Mouse (Mus musculus) MEL (cell line): ENCODE results near the gene Tex44.
A peak's percentile ranks its signal among the peaks of the same experiment; 100 is the strongest.

ENCODE experiments used
- CHD2 ChIP-seq: IDR thresholded peaks from 2 replicates; pipeline ENCODE4 v1.6.1; 2011; ENCODE audit warnings: low read length, improper control_type of control experiment
- CTCF ChIP-seq, 3 experiments: IDR thresholded peaks in 2 of 3; conservative IDR thresholded peaks in 1 of 3; 2 replicates each; pipeline ENCODE4 v1.5.1; 2011 to 2012; ENCODE audit warnings: low read length in 3 of 3, low read depth in 2 of 3, mild to moderate bottlenecking in 2 of 3, improper control_type of control experiment in 1 of 3, inconsistent platforms in 1 of 3, mixed read lengths in 1 of 3, moderate library complexity in 1 of 3; ENCODE audit not compliant: control insufficient read depth in 1 of 3, insufficient read depth in 1 of 3, poor library complexity in 1 of 3, severe bottlenecking in 1 of 3
- ELF1 ChIP-seq: IDR thresholded peaks from 2 replicates; pipeline ENCODE4 v1.6.1; 2014; ENCODE audit warnings: low read depth, mild to moderate bottlenecking, inconsistent platforms, low read length, improper control_type of control experiment, moderate library complexity
- EP300 ChIP-seq, 2 experiments: IDR thresholded peaks; 2 replicates each; pipeline ENCODE4 v1.6.1; 2011; ENCODE audit warnings: improper control_type of control experiment in 2 of 2, low read length in 2 of 2, low read depth in 1 of 2, mild to moderate bottlenecking in 1 of 2
- ETS1 ChIP-seq: IDR thresholded peaks from 2 replicates; pipeline ENCODE4 v1.6.1; 2012; ENCODE audit warnings: low read depth, mild to moderate bottlenecking, inconsistent platforms, low read length, improper control_type of control experiment, moderate library complexity
- GABPA ChIP-seq: IDR thresholded peaks from 2 replicates; pipeline ENCODE4 v1.6.1; 2012; ENCODE audit warnings: low read depth, mild to moderate bottlenecking, inconsistent platforms, low read length, improper control_type of control experiment, moderate library complexity
- GATA1 ChIP-seq: IDR thresholded peaks from 2 replicates; pipeline ENCODE4 v1.6.1; 2011; ENCODE audit warnings: low read depth, low read length, improper control_type of control experiment
- HCFC1 ChIP-seq: IDR thresholded peaks from 2 replicates; pipeline ENCODE4 v1.6.1; 2012; ENCODE audit warnings: low read depth, mild to moderate bottlenecking, inconsistent platforms, low read length, improper control_type of control experiment, moderate library complexity
- KAT2A ChIP-seq: conservative IDR thresholded peaks from 2 replicates; pipeline ENCODE4 v1.6.1; 2012; ENCODE audit warnings: low read depth, low read length, improper control_type of control experiment, inconsistent platforms
- MEF2A ChIP-seq: IDR thresholded peaks from 2 replicates; pipeline ENCODE4 v1.6.1; 2014; ENCODE audit warnings: low read depth, mild to moderate bottlenecking, inconsistent platforms, low read length, improper control_type of control experiment; ENCODE audit not compliant: poor library complexity, insufficient replicate concordance, severe bottlenecking; ENCODE audit errors: extremely low read depth
- NRF1 ChIP-seq: IDR thresholded peaks from 2 replicates; pipeline ENCODE4 v1.6.1; 2014; ENCODE audit warnings: low read depth, mild to moderate bottlenecking, inconsistent platforms, low read length, improper control_type of control experiment, moderate library complexity; ENCODE audit not compliant: poor library complexity, insufficient read depth, severe bottlenecking
- POLR2A ChIP-seq, 2 experiments: IDR thresholded peaks; 2 replicates each; pipeline ENCODE4 v1.6.1; 2011 to 2012; ENCODE audit warnings: low read length in 2 of 2, mild to moderate bottlenecking in 2 of 2, control low read depth in 1 of 2, improper control_type of control experiment in 1 of 2, low read depth in 1 of 2, moderate library complexity in 1 of 2; ENCODE audit not compliant: control insufficient read depth in 1 of 2, insufficient read depth in 1 of 2, poor library complexity in 1 of 2
- TCF12 ChIP-seq: IDR thresholded peaks from 2 replicates; pipeline ENCODE4 v1.6.1; 2014; ENCODE audit warnings: low read depth, mild to moderate bottlenecking, inconsistent platforms, low read length, improper control_type of control experiment, moderate library complexity
- ZNF384 ChIP-seq: IDR thresholded peaks from 2 replicates; pipeline ENCODE4 v1.6.1; 2012; ENCODE audit warnings: low read depth, mild to moderate bottlenecking, inconsistent platforms, low read length, improper control_type of control experiment

DNA sequence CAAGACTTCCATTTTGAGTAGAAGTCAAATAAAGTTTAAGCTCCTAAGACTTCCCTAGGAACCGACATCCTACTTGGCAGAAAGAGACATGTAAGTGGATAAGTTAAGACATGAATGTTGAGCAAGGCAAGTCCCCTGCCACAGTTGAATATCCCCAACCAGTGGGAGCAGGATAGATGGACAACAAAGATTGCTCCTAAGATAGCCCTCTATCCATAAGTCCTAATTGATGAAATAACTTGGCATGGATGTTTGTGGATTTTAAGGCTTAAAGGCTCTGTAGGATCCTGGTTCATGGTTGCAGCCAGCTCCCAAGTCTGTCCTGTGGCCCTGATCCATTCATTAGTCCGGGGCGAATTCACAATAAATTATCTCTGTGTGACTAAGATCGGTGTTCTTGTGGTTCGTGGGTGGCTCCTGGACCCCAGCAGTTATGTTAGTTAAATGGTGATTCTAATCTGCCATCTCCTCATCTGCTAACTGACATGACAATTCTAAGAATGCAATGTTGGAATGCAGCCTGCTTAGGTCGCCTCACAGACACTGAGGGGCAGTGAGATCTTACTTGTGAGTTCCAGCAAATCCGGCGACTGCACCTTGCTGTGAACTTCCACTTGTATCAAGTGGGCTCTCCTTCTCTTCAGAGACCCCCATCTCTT, 25.9 kb upstream of the Tex44 start:
- TF ChIP-seq CTCF (IDR thresholded peaks at IDR 0.05 in 2 of 3, conservative IDR thresholded peaks at IDR 0.05 in 1 of 3; ENCODE audit: control insufficient read depth in 1 of 3, insufficient read depth in 1 of 3, low read depth in 2 of 3, low read length in 3 of 3, poor library complexity in 1 of 3, severe bottlenecking in 1 of 3) = no peak
- no peak for TF ChIP-seq GABPA
- TF ChIP-seq POLR2A (IDR thresholded peaks at IDR 0.05; ENCODE audit: control insufficient read depth in 1 of 2, insufficient read depth in 1 of 2, low read depth in 1 of 2, low read length in 2 of 2, poor library complexity in 1 of 2) = no peak
- TF ChIP-seq ETS1 = 0 out of 2 replicates have a peak, but pooled peaks have one; percentile 54
- TF ChIP-seq MEF2A = no peak
- no peak for TF ChIP-seq CHD2
- no peak for TF ChIP-seq ZNF384
- TF ChIP-seq TCF12 = peak; percentile 40; the same call in 1 of the 2 replicates
- peak; percentile 34; the same call in 1 of the 2 replicates for TF ChIP-seq GATA1
- TF ChIP-seq KAT2A = no peak
- no peak for TF ChIP-seq HCFC1
- TF ChIP-seq EP300 (IDR thresholded peaks at IDR 0.05; ENCODE audit: low read depth in 1 of 2, low read length in 2 of 2) = peak; percentile 29 to 74; a peak in 3 of 4 replicates
- no peak for TF ChIP-seq ELF1
- no peak for TF ChIP-seq NRF1
